Mouse (Mus musculus): ENCODE data around the gene Bptf. TPM values are rescaled to one million over a fixed set of nuclear protein-coding genes. Genes with fewer than 3 reads are reported as not detected.
"Not testable (repeated sequence)": the region's sequence is repeated elsewhere in the genome, so short reads cannot be mapped to it uniquely, and the experiment has no call there.

Gene Bptf
- polyA plus RNA-seq, 1 experiment from 2014 or later = 39.3 TPM

GRCm38 (mm10) chr11:106999151-106999948, 132.6 kb downstream of the Bptf start, which contains the start of gene Kpna2:
Gene Kpna2 (minus strand): TSS chr11:106999541.
- H3K27ac ChIP-seq (ENCODE audit: low read depth, low read length) = peak within 1 kb of the TSS; percentile 36
- peak within 1 kb of the TSS; percentile 79 for H3K9ac ChIP-seq (ENCODE audit: low read length)
- peak within 1 kb of the TSS; percentile 55 for H3K4me2 ChIP-seq (ENCODE audit: low read depth)
- peaks cover 9% of the 10 kb centered on the region; the same call in 1 of the 2 replicates for H3K4me1 ChIP-seq (ENCODE audit: control insufficient read depth, insufficient read depth, low read length)
- ATAC-seq (ENCODE audit: insufficient read depth, low FRiP score, low TSS enrichment) (peak; percentile 89), DNase-seq (ENCODE audit: low spot score) (peak; percentile 93)
- H3K36me3 ChIP-seq (ENCODE audit: control insufficient read depth, insufficient read depth, low read length) = peaks cover 9% of the 10 kb centered on the region
- H3K9me3 ChIP-seq (ENCODE audit: control insufficient read depth, low read length) = no peaks in the 10 kb centered on the region
- H3K27me3 ChIP-seq (ENCODE audit: control insufficient read depth, insufficient read depth, low read length) = no peaks in the 10 kb centered on the region
- peak within 1 kb of the TSS; percentile 74 for H3K4me3 ChIP-seq (ENCODE audit: low read depth, low read length)
- WGBS = 1% methylated on average over 59 of the region's 62 CpGs

GRCm38 (mm10) chr11:106998651-106999150, 133.2 kb downstream of the Bptf start:
- under 1% methylated on average over 26 of the region's 26 CpGs for WGBS
- no peaks in the 10 kb centered on the region for H3K27me3 ChIP-seq (ENCODE audit: control insufficient read depth, insufficient read depth, low read length)

GRCm38 (mm10) chr11:106997976-106998375, 134.0 kb downstream of the Bptf start:
- H3K27me3 ChIP-seq (ENCODE audit: control insufficient read depth, insufficient read depth, low read length) = no peaks in the 10 kb centered on the region
- peak overlapping the region; percentile 74 for H3K4me3 ChIP-seq (ENCODE audit: low read depth, low read length)
- DNase-seq (ENCODE audit: low spot score) (no peak), ATAC-seq (ENCODE audit: insufficient read depth, low FRiP score, low TSS enrichment) (no peak)
- no peak overlapping the region for H3K27ac ChIP-seq (ENCODE audit: low read depth, low read length)
- 13% methylated on average over 5 of the region's 5 CpGs for WGBS
- no peaks in the 10 kb centered on the region for H3K9me3 ChIP-seq (ENCODE audit: control insufficient read depth, low read length)
- H3K9ac ChIP-seq (ENCODE audit: low read length) = peak overlapping the region; percentile 79
- H3K36me3 ChIP-seq (ENCODE audit: control insufficient read depth, insufficient read depth, low read length) = peaks cover 11% of the 10 kb centered on the region
- peaks cover 9% of the 10 kb centered on the region; the same call in 1 of the 2 replicates for H3K4me1 ChIP-seq (ENCODE audit: control insufficient read depth, insufficient read depth, low read length)
- H3K4me2 ChIP-seq (ENCODE audit: low read depth) = peak overlapping the region; percentile 55

More at GRCm38 (mm10) chr11:106998651-106999150, 133.2 kb downstream of the Bptf start:
- peaks cover 11% of the 10 kb centered on the region for H3K36me3 ChIP-seq (ENCODE audit: control insufficient read depth, insufficient read depth, low read length)
- H3K4me2 ChIP-seq (ENCODE audit: low read depth) = peak overlapping the region; percentile 55
- peak; percentile 42 for ATAC-seq (ENCODE audit: insufficient read depth, low FRiP score, low TSS enrichment)
- no peaks in the 10 kb centered on the region for H3K9me3 ChIP-seq (ENCODE audit: control insufficient read depth, low read length)
- H3K27ac ChIP-seq (ENCODE audit: low read depth, low read length) = peak overlapping the region; percentile 31
- DNase-seq (ENCODE audit: low spot score) = peak; percentile 58
- peaks cover 9% of the 10 kb centered on the region; the same call in 1 of the 2 replicates for H3K4me1 ChIP-seq (ENCODE audit: control insufficient read depth, insufficient read depth, low read length)
- peak overlapping the region; percentile 79 for H3K9ac ChIP-seq (ENCODE audit: low read length)
- H3K4me3 ChIP-seq (ENCODE audit: low read depth, low read length) = peak overlapping the region; percentile 74

- Histone ChIP-seq H3K36me3 (ENCODE audit: control insufficient read depth, insufficient read depth, low read length) (peaks cover 19% of the 10 kb centered on the region), H3K4me2 (ENCODE audit: low read depth) (peak overlapping the region; percentile 55; the same call in 1 of the 2 replicates)
- not testable (repeated sequence) for H3K27me3 ChIP-seq (ENCODE audit: control insufficient read depth, insufficient read depth, low read length); H3K9ac ChIP-seq (ENCODE audit: low read length); H3K4me3 ChIP-seq (ENCODE audit: low read depth, low read length); H3K27ac ChIP-seq (ENCODE audit: low read depth, low read length); H3K4me1 ChIP-seq (ENCODE audit: control insufficient read depth, insufficient read depth, low read length); DNase-seq (ENCODE audit: low spot score); ATAC-seq (ENCODE audit: insufficient read depth, low FRiP score, low TSS enrichment); H3K9me3 ChIP-seq (ENCODE audit: control insufficient read depth, low read length)
- 97% methylated on average over 7 of the region's 7 CpGs for WGBS
Observed at GRCm38 (mm10) chr11:106996492-106996891, 135.4 kb downstream of the Bptf start.

GRCm38 (mm10) chr11:106994246-106995085, 137.5 kb downstream of the Bptf start:
- Histone ChIP-seq H3K27me3 (ENCODE audit: control insufficient read depth, insufficient read depth, low read length) (no peaks in the 10 kb centered on the region), H3K9me3 (ENCODE audit: control insufficient read depth, low read length) (no peaks in the 10 kb centered on the region), H3K36me3 (ENCODE audit: control insufficient read depth, insufficient read depth, low read length) (peaks cover 23% of the 10 kb centered on the region), H3K4me2 (ENCODE audit: low read depth) (no peak overlapping the region), H3K27ac (ENCODE audit: low read depth, low read length) (no peak overlapping the region), H3K9ac (ENCODE audit: low read length) (no peak overlapping the region), H3K4me1 (ENCODE audit: control insufficient read depth, insufficient read depth, low read length) (peaks cover 9% of the 10 kb centered on the region; the same call in 1 of the 2 replicates), H3K4me3 (ENCODE audit: low read depth, low read length) (no peak overlapping the region)
- no peak for ATAC-seq (ENCODE audit: insufficient read depth, low FRiP score, low TSS enrichment)
- DNase-seq (ENCODE audit: low spot score) = no peak
- 91% methylated on average over 3 of the region's 3 CpGs for WGBS

- no peak overlapping the region for H3K9ac ChIP-seq (ENCODE audit: low read length)
- WGBS = 94% methylated on average over 2 of the region's 2 CpGs
- H3K36me3 ChIP-seq (ENCODE audit: control insufficient read depth, insufficient read depth, low read length) = peaks cover 11% of the 10 kb centered on the region
Observed at GRCm38 (mm10) chr11:106987384-106987783, 144.5 kb downstream of the Bptf start.

GRCm38 (mm10) chr11:106985979-106986604, 145.8 kb downstream of the Bptf start:
- not testable (repeated sequence) for H3K9me3 ChIP-seq (ENCODE audit: control insufficient read depth, low read length); DNase-seq (ENCODE audit: low spot score); H3K9ac ChIP-seq (ENCODE audit: low read length); ATAC-seq (ENCODE audit: insufficient read depth, low FRiP score, low TSS enrichment); H3K27ac ChIP-seq (ENCODE audit: low read depth, low read length); H3K4me3 ChIP-seq (ENCODE audit: low read depth, low read length); H3K36me3 ChIP-seq (ENCODE audit: control insufficient read depth, insufficient read depth, low read length); H3K27me3 ChIP-seq (ENCODE audit: control insufficient read depth, insufficient read depth, low read length); H3K4me1 ChIP-seq (ENCODE audit: control insufficient read depth, insufficient read depth, low read length); H3K4me2 ChIP-seq (ENCODE audit: low read depth)
- WGBS = 89% methylated on average over 9 of the region's 9 CpGs

More at GRCm38 (mm10) chr11:106987384-106987783, 144.5 kb downstream of the Bptf start:
- DNase-seq (ENCODE audit: low spot score) (no peak), ATAC-seq (ENCODE audit: insufficient read depth, low FRiP score, low TSS enrichment) (no peak)
- Histone ChIP-seq H3K4me3 (ENCODE audit: low read depth, low read length) (no peak overlapping the region), H3K4me1 (ENCODE audit: control insufficient read depth, insufficient read depth, low read length) (no peaks in the 10 kb centered on the region), H3K9me3 (ENCODE audit: control insufficient read depth, low read length) (no peaks in the 10 kb centered on the region), H3K4me2 (ENCODE audit: low read depth) (no peak overlapping the region), H3K27me3 (ENCODE audit: control insufficient read depth, insufficient read depth, low read length) (no peaks in the 10 kb centered on the region), H3K27ac (ENCODE audit: low read depth, low read length) (no peak overlapping the region)

All from neural tube, embryonic 11.5 days (tissue).